Mouse (Mus musculus): ENCODE data around the gene Noxo1.

Noxo1 gene

GRCm38 (mm10) chr17:24745526-24746497 lies 49.8 kb downstream of the Noxo1 start:
- peak; percentile 80 for DNase-seq

DNA sequence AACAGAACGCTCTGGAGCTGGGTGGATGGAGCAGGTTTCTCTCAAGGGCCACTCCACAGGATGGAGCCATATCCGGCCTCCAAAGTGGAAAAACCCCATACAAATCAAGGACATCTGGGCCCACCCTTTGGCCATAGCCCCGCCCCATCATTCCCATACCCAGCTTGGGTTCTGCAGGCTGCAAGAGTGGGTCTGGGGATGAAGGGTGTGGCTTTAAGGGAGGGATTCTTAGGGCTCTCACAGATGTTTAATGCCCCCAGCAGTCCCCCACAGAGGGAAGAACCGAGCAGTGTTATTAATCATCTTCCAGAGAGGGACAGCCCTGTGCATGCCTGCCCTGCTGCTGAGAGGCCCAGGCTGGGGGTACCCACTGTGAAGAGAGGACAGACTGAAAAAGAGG lies 51.0 kb downstream of the Noxo1 start:
- DNase-seq: no peak
